Mouse (Mus musculus) midbrain, postnatal 0 days (tissue): ENCODE results near the gene Dlgap3. TPM values are rescaled to one million over a fixed set of nuclear protein-coding genes. Genes with fewer than 3 reads are reported as not detected.
A peak's percentile ranks its signal among the peaks of the same experiment; 100 is the strongest.

Experiments
- ATAC-seq: fragments of 200-750 bp; cut with Nextera tagmentation; 2 replicates; pipeline ENCODE4 v1.8.0; 2017; ENCODE audit warnings: moderate number of reproducible peaks, mild to moderate bottlenecking, moderate TSS enrichment, moderate library complexity; ENCODE audit not compliant: low FRiP score
- DNase-seq: peaks from one replicate; pipeline ENCODE4 v3.0.0-alpha.2; 2015; ENCODE audit warnings: low spot score
- H3K27ac ChIP-seq: fragments of 300-500 bp; sonication (generic); 2 replicates; pipeline ENCODE4 v1.5.1; 2014; ENCODE audit warnings: low read depth, mild to moderate bottlenecking, low read length, mixed read lengths
- H3K27me3 ChIP-seq: fragments of 300-500 bp; sonication (generic); 2 replicates; pipeline ENCODE4 v1.6.1; 2014; ENCODE audit warnings: low read length, control low read depth, mixed read lengths; ENCODE audit not compliant: insufficient read depth
- H3K36me3 ChIP-seq: fragments of 300-500 bp; sonication (generic); 2 replicates; pipeline ENCODE4 v1.6.1; 2014; ENCODE audit warnings: low read length, control low read depth, mixed read lengths; ENCODE audit not compliant: insufficient read depth
- H3K4me1 ChIP-seq: fragments of 300-500 bp; sonication (generic); 2 replicates; pipeline ENCODE4 v1.6.1; 2014; ENCODE audit warnings: mild to moderate bottlenecking, control low read depth, antibody characterized with exemption, low read length, mixed read lengths; ENCODE audit not compliant: insufficient read depth
- H3K4me2 ChIP-seq: fragments of 300-500 bp; sonication (generic); 2 replicates; pipeline ENCODE4 v1.6.1; 2014; ENCODE audit warnings: low read depth, mild to moderate bottlenecking, low read length, mixed read lengths; ENCODE audit not compliant: poor library complexity, severe bottlenecking
- H3K4me3 ChIP-seq: fragments of 300-500 bp; sonication (generic); 2 replicates; pipeline ENCODE4 v1.5.1; 2014; ENCODE audit warnings: low read depth, mild to moderate bottlenecking, low read length, moderate library complexity
- H3K9ac ChIP-seq: fragments of 300-500 bp; sonication (generic); replicated peaks from 2 replicates; pipeline ENCODE4 v1.6.1; 2014; ENCODE audit warnings: mild to moderate bottlenecking, low read length, moderate library complexity, mixed read lengths; ENCODE audit not compliant: poor library complexity, severe bottlenecking
- H3K9me3 ChIP-seq: fragments of 300-500 bp; sonication (generic); 2 replicates; pipeline ENCODE4 v1.6.1; 2016; ENCODE audit warnings: low read length, control low read depth
- CTCF ChIP-seq: IDR thresholded peaks from 2 replicates; pipeline ENCODE4 v1.5.1; 2016; ENCODE audit warnings: antibody characterized with exemption, mild to moderate bottlenecking
- WGBS: fragments of 180-500 bp; shearing (Covaris S2); extraction: QIAGEN DNeasy Blood & Tissue Kit; methylation state at CpG from one replicate; pipeline ENCODE4 v1.1.7; 2014; 5-methylcytosine and 5-hydroxymethylcytosine counted together
- polyA plus RNA-seq: library from polyadenylated mRNA; unstranded; fragments of >200 nt; fragmentation: Nextera tagmentation; extraction: Ambion mirVana; gene quantifications from 2 replicates; pipeline ENCODE4 v1.2.1, GENCODE M21; 2015
- total RNA-seq: library from RNA; depleted of rRNA; stranded (reverse); fragments of >200 nt; gene quantifications from 2 replicates; pipeline ENCODE4 v1.2.3, GENCODE M21; 2014

Gene Dlgap3
- total and polyA plus RNA-seq, 2 experiments from 2014 or later, result 34.5 to 156 TPM

GRCm38 (mm10) chr4:127226067-127226466 lies 57.1 kb downstream of the Dlgap3 start:
- H3K36me3 ChIP-seq, result 0 out of 2 replicates have a peak, but pooled peaks cover 10% of the 10 kb centered on the region
- H3K27ac ChIP-seq, result no peak overlapping the region
- ATAC-seq, result no peak
- H3K4me2 ChIP-seq, result no peak overlapping the region
- DNase-seq, result no peak
- no peaks in the 10 kb centered on the region for H3K27me3 ChIP-seq
- H3K9ac ChIP-seq, result no peak overlapping the region
- no peak for TF ChIP-seq CTCF
- peaks cover 1% of the 10 kb centered on the region; the same call in 1 of the 2 replicates for H3K4me1 ChIP-seq
- 47% methylated on average over 4 of the region's 4 CpGs for WGBS
- no peak overlapping the region for H3K4me3 ChIP-seq
- no peaks in the 10 kb centered on the region for H3K9me3 ChIP-seq

- no peak for ATAC-seq
- Histone ChIP-seq H3K27me3 (no peaks in the 10 kb centered on the region), H3K9me3 (no peaks in the 10 kb centered on the region), H3K27ac (no peak overlapping the region; the same call in 1 of the 2 replicates), H3K4me2 (no peak overlapping the region), H3K36me3 (0 out of 2 replicates have a peak, but pooled peaks cover 10% of the 10 kb centered on the region), H3K4me1 (peaks cover 11% of the 10 kb centered on the region), H3K9ac (no peak overlapping the region), H3K4me3 (no peak overlapping the region)
- peak; percentile 45 for DNase-seq
- no peak for TF ChIP-seq CTCF
- 25% methylated on average over 17 of the region's 17 CpGs for WGBS
These were observed 58.2 kb downstream of the Dlgap3 start for GRCm38 (mm10) chr4:127227051-127227673.

DNA sequence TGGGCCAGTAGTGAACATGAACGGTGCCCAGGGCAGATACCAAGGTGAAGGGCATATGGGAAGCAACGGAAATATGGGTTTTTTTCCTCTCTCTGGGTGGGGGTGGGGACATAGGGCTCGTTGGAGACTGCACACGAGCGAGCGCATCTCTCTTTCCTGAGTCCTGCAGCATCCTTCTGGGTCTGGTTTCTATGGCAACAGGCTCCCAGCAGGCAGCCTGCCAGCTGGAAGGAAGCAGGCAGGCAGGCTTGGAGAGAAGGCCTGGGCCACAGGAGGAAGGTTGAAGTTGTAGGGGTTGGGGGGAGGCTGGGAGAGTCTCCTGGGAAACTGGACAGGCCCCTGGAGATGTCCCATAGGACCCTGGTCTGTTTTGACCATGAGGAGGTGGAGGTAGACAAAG lies 63.0 kb downstream of the Dlgap3 start:
- Histone ChIP-seq H3K36me3 (peaks cover 10% of the 10 kb centered on the region; the same call in 1 of the 2 replicates), H3K27ac (peak overlapping the region; percentile 84), H3K4me2 (peak overlapping the region; percentile 35), H3K27me3 (no peaks in the 10 kb centered on the region), H3K4me1 (peaks cover 24% of the 10 kb centered on the region), H3K9me3 (no peaks in the 10 kb centered on the region), H3K4me3 (no peak overlapping the region), H3K9ac (peak overlapping the region; percentile 42)
- DNase-seq (peak; percentile 94), ATAC-seq (peak; percentile 68)
- no peak for TF ChIP-seq CTCF
- WGBS, result 9% methylated on average over 6 of the region's 6 CpGs

GRCm38 (mm10) chr4:127232551-127232950 lies 63.5 kb downstream of the Dlgap3 start:
- Histone ChIP-seq H3K4me1 (peaks cover 24% of the 10 kb centered on the region), H3K4me3 (no peak overlapping the region), H3K36me3 (peaks cover 10% of the 10 kb centered on the region; the same call in 1 of the 2 replicates), H3K9ac (0 out of 2 replicates have a peak overlapping the region, but pooled peaks have one; percentile 42), H3K27me3 (no peaks in the 10 kb centered on the region), H3K27ac (peak overlapping the region; percentile 84), H3K9me3 (no peaks in the 10 kb centered on the region), H3K4me2 (peak overlapping the region; percentile 35; the same call in 1 of the 2 replicates)
- no peak for TF ChIP-seq CTCF
- DNase-seq (peak; percentile 90), ATAC-seq (peak; percentile 44)
- 17% methylated on average over 5 of the region's 5 CpGs for WGBS

DNA sequence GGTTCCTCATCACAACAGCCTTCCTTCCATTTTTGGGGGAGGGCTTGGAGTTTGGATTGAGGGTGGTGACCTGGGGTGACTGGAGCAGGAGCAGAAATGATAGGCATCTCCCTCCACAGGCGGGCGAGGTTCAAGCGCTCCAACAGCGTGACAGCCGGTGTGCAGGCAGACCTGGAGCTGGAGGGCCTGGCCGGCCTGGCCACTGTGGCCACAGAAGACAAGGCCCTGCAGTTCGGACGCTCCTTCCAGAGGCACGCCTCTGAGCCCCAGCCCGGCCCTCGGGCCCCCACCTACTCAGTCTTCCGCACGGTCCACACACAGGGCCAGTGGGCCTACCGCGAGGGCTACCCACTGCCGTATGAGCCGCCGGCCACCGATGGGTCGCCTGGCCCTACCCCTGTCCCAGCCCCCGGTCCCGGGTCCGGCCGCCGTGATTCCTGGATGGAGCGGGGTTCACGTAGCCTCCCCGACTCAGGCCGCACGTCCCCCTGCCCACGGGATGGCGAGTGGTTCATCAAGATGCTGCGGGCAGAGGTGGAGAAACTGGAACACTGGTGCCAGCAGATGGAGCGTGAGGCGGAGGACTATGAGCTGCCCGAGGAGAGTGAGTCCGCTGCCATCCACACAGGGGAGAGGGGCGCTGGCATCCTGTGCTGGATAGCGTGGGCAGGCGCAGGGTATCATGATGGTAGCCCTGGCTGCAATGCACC lies 64.6 kb downstream of the Dlgap3 start:
- no peak overlapping the region for H3K4me2 ChIP-seq
- no peak overlapping the region for H3K27ac ChIP-seq
- 92% methylated on average over 40 of the region's 40 CpGs for WGBS
- no peak overlapping the region for H3K9ac ChIP-seq
- peaks cover 24% of the 10 kb centered on the region for H3K4me1 ChIP-seq
- ATAC-seq (no peak), DNase-seq (no peak)
- no peak overlapping the region for H3K4me3 ChIP-seq
- TF ChIP-seq CTCF, result no peak
- no peaks in the 10 kb centered on the region for H3K27me3 ChIP-seq
- H3K36me3 ChIP-seq, result peaks cover 7% of the 10 kb centered on the region; the same call in 1 of the 2 replicates
- H3K9me3 ChIP-seq, result no peaks in the 10 kb centered on the region
